Mouse (Mus musculus) heart, embryonic 16.5 days (tissue): ENCODE measurements around the gene Sh3bp5. TPM values are rescaled to one million over a fixed set of nuclear protein-coding genes. Genes with fewer than 3 reads are reported as not detected.
A peak's percentile ranks its signal among the peaks of the same experiment; 100 is the strongest.

Source experiments
- ATAC-seq: fragments of 200-750 bp; cut with Nextera tagmentation; replicated peaks from 2 replicates; pipeline ENCODE4 v1.8.0; 2017; ENCODE audit warnings: moderate number of reproducible peaks; ENCODE audit not compliant: insufficient read depth, low FRiP score; ENCODE audit errors: extremely low read depth
- H3K27ac ChIP-seq: fragments of 300-500 bp; sonication (generic); 2 replicates; pipeline ENCODE4 v1.5.1; 2014; ENCODE audit warnings: mild to moderate bottlenecking, low read length, control low read depth, moderate library complexity
- H3K27me3 ChIP-seq: fragments of 300-500 bp; sonication (generic); 2 replicates; pipeline ENCODE4 v1.6.1; 2014; ENCODE audit warnings: low read length, mixed read lengths; ENCODE audit not compliant: control insufficient read depth, insufficient read depth
- H3K36me3 ChIP-seq: fragments of 300-500 bp; sonication (generic); 2 replicates; pipeline ENCODE4 v1.6.1; 2014; ENCODE audit not compliant: control insufficient read depth, insufficient read depth
- H3K4me1 ChIP-seq: fragments of 300-500 bp; sonication (generic); 2 replicates; pipeline ENCODE4 v1.6.1; 2014; ENCODE audit warnings: low read length, mixed read lengths; ENCODE audit not compliant: control insufficient read depth, insufficient read depth
- H3K4me2 ChIP-seq: fragments of 300-500 bp; sonication (generic); 2 replicates; pipeline ENCODE4 v1.6.1; 2014; ENCODE audit warnings: low read depth, mild to moderate bottlenecking, control low read depth, low read length
- H3K4me3 ChIP-seq: fragments of 300-500 bp; sonication (generic); 2 replicates; pipeline ENCODE4 v1.5.1; 2014; ENCODE audit warnings: mild to moderate bottlenecking, control low read depth, low read length
- H3K9ac ChIP-seq: fragments of 300-500 bp; sonication (generic); 2 replicates; pipeline ENCODE4 v1.6.1; 2014; ENCODE audit warnings: low read length, control low read depth
- H3K9me3 ChIP-seq: fragments of 300-500 bp; sonication (generic); replicated peaks from 2 replicates; pipeline ENCODE4 v1.6.1; 2016; ENCODE audit warnings: low read length; ENCODE audit not compliant: control insufficient read depth
- WGBS: fragments of 180-500 bp; shearing (Covaris S2); extraction: QIAGEN DNeasy Blood & Tissue Kit; methylation state at CpG from one replicate; pipeline ENCODE4 v1.1.7; 2014; 5-methylcytosine and 5-hydroxymethylcytosine counted together
- polyA plus RNA-seq: library from polyadenylated mRNA; unstranded; fragments of >200 nt; fragmentation: Nextera tagmentation; extraction: Ambion mirVana; gene quantifications from 2 replicates; pipeline ENCODE4 v1.2.1, GENCODE M21; 2015

Sh3bp5 gene
- polyA plus RNA-seq, 1 experiment from 2014 or later = 25.8 TPM

- no peaks in the 10 kb centered on the region for H3K36me3 ChIP-seq
- peaks cover 32% of the 10 kb centered on the region for H3K4me1 ChIP-seq
- H3K27me3 ChIP-seq = no peaks in the 10 kb centered on the region
- 36% methylated on average over 13 of the region's 13 CpGs for WGBS
- H3K27ac ChIP-seq = peak overlapping the region; percentile 68
- H3K9ac ChIP-seq = peak overlapping the region; percentile 44; the same call in 1 of the 2 replicates
- H3K4me2 ChIP-seq = 0 out of 2 replicates have a peak overlapping the region, but pooled peaks have one; percentile 13
- H3K4me3 ChIP-seq = no peak overlapping the region
- H3K9me3 ChIP-seq = no peaks in the 10 kb centered on the region; the same call in 1 of the 2 replicates
- ATAC-seq = peak; percentile 69
Measured at GRCm38 (mm10) chr14:31385977-31386697, 49.7 kb downstream of the Sh3bp5 start.

DNA sequence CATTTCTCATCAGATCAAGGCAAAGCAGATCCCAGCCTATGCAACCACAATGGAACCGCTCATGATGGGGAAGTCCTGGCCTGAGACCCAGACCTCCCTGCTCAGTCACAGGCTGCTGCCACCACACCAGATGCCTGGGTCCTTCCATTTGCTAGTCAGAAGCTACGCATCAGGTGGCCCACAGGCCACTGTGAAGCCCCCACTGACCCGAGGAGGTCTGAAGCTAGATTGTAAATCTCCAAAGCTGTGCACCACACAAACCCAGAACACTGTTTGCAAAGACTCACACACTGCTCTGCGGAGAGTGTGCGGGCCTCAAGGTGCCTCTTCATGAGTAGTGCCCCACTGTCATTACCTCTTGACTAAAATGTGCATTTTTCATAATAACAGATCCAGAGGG, 50.5 kb downstream of the Sh3bp5 start:
- Histone ChIP-seq H3K27ac (peak overlapping the region; percentile 61), H3K4me3 (no peak overlapping the region), H3K9me3 (no peaks in the 10 kb centered on the region; the same call in 1 of the 2 replicates), H3K4me2 (no peak overlapping the region), H3K4me1 (peaks cover 32% of the 10 kb centered on the region), H3K9ac (no peak overlapping the region), H3K36me3 (no peaks in the 10 kb centered on the region), H3K27me3 (no peaks in the 10 kb centered on the region)
- WGBS = 89% methylated on average over 5 of the region's 5 CpGs
- no peak for ATAC-seq

- Histone ChIP-seq H3K4me1 (peaks cover 32% of the 10 kb centered on the region), H3K36me3 (no peaks in the 10 kb centered on the region), H3K4me2 (no peak overlapping the region), H3K9ac (no peak overlapping the region), H3K27ac (peak overlapping the region; percentile 61; the same call in 1 of the 2 replicates), H3K9me3 (no peaks in the 10 kb centered on the region; the same call in 1 of the 2 replicates), H3K27me3 (no peaks in the 10 kb centered on the region), H3K4me3 (no peak overlapping the region)
- ATAC-seq = 0 out of 2 replicates have a peak, but pooled peaks have one; percentile 5
- WGBS = 49% methylated on average over 13 of the region's 13 CpGs
Measured at GRCm38 (mm10) chr14:31384366-31385323, 51.2 kb downstream of the Sh3bp5 start.

DNA sequence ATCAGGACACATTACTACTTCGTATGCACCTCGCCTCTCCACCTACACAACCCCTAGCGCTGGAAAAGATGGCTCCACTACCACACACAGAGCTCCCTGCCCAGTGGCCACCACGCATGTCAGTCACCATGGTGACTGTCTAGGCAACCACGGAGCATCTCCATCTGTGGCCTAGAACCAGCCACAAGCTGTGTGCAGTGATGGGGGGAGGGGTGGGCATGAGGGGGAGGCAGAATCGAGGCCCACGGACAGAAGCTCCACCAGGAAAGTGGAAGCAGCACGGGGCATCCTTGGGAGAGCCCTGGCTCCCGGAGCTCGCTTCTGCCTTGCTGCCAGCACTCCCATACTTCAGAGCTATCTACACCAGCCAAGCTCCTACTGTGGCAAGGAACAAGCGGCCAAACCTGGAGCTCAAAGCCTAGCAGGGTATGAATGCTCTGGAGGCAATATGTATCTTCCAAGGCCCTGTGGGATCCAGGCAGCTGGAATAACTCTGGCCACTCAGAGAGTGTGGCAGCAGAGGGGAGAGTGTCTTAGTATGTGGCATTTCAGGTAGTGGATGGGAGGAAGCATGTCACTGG, 52.3 kb downstream of the Sh3bp5 start:
- Histone ChIP-seq H3K9me3 (no peaks in the 10 kb centered on the region; the same call in 1 of the 2 replicates), H3K4me1 (peaks cover 30% of the 10 kb centered on the region), H3K9ac (no peak overlapping the region), H3K4me2 (no peak overlapping the region), H3K27me3 (no peaks in the 10 kb centered on the region), H3K4me3 (no peak overlapping the region), H3K27ac (no peak overlapping the region), H3K36me3 (peaks cover 3% of the 10 kb centered on the region; the same call in 1 of the 2 replicates)
- WGBS = 86% methylated on average over 11 of the region's 11 CpGs
- no peak for ATAC-seq

DNA sequence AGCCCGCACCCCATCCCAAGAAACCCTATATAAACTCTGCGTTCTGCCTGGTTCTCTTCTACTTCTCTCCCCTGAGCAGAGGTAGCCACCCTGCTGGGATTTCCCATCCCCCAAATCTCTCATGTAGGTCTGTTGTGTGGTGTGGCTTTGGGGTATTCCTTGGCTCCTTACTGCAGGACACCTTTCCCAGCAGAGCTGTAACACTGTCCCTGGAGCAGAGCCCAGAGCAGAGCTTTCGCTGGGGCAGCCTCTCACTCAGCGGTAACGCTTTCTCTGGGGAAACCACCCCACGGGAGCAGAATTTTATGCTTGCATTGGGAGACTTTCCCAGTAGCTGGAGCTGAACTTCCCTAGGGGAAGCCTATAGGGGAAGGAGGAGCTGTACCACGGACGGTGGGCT, 53.6 kb downstream of the Sh3bp5 start:
- H3K27ac ChIP-seq = no peak overlapping the region
- no peaks in the 10 kb centered on the region for H3K27me3 ChIP-seq
- peaks cover 22% of the 10 kb centered on the region for H3K4me1 ChIP-seq
- H3K36me3 ChIP-seq = peaks cover 10% of the 10 kb centered on the region; the same call in 1 of the 2 replicates
- WGBS = 87% methylated on average over 8 of the region's 8 CpGs
- H3K4me3 ChIP-seq = no peak overlapping the region
- H3K9ac ChIP-seq = no peak overlapping the region
- H3K9me3 ChIP-seq = no peaks in the 10 kb centered on the region; the same call in 1 of the 2 replicates
- ATAC-seq = no peak
- H3K4me2 ChIP-seq = no peak overlapping the region

- ATAC-seq = no peak
- WGBS = 83% methylated on average over 3 of the region's 3 CpGs
- Histone ChIP-seq H3K9ac (no peak overlapping the region), H3K4me3 (no peak overlapping the region), H3K9me3 (no peaks in the 10 kb centered on the region), H3K4me1 (no peaks in the 10 kb centered on the region), H3K27me3 (no peaks in the 10 kb centered on the region), H3K27ac (no peak overlapping the region), H3K4me2 (no peak overlapping the region), H3K36me3 (peaks cover 60% of the 10 kb centered on the region)
Measured at GRCm38 (mm10) chr14:31376331-31376730, 59.5 kb downstream of the Sh3bp5 start.

DNA sequence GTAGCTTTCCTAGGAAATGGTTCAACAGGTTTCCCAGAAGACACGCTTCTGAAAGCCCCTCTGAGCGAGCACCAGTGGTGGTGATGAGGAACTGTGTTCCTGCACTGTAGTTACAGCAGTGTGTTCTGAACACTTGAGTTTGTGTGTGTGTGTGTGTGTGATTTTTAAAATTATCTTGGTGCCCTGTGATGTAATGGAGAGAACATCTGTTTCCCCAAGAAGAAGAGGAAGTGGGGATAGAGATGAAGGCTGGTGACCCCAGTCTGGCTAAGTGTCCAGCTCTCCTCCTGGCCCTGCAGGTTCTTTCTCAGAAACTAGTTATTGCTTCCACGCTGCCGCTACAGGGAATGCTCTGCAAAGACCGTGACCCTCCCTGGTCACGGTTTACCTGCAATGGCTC, 61.5 kb downstream of the Sh3bp5 start:
- WGBS = 85% methylated on average over 6 of the region's 6 CpGs
- Histone ChIP-seq H3K36me3 (peaks cover 71% of the 10 kb centered on the region), H3K9ac (no peak overlapping the region), H3K4me2 (no peak overlapping the region), H3K4me3 (no peak overlapping the region), H3K27ac (no peak overlapping the region), H3K9me3 (no peaks in the 10 kb centered on the region), H3K27me3 (no peaks in the 10 kb centered on the region), H3K4me1 (no peaks in the 10 kb centered on the region)
- ATAC-seq = no peak

GRCm38 (mm10) chr14:31369377-31369776, 66.5 kb downstream of the Sh3bp5 start:
- peaks cover 61% of the 10 kb centered on the region for H3K36me3 ChIP-seq

More at GRCm38 (mm10) chr14:31369377-31369776, 66.5 kb downstream of the Sh3bp5 start:
- ATAC-seq = no peak
- no peak overlapping the region for H3K9ac ChIP-seq
- no peaks in the 10 kb centered on the region for H3K4me1 ChIP-seq
- H3K27ac ChIP-seq = no peak overlapping the region
- H3K4me2 ChIP-seq = no peak overlapping the region
- no peaks in the 10 kb centered on the region for H3K9me3 ChIP-seq
- no peak overlapping the region for H3K4me3 ChIP-seq
- H3K27me3 ChIP-seq = no peaks in the 10 kb centered on the region
- 79% methylated on average over 3 of the region's 3 CpGs for WGBS
